Mouse (Mus musculus): Measurements from ENCODE around the gene Dbndd1. TPM values are rescaled to one million over a fixed set of nuclear protein-coding genes. Genes with fewer than 3 reads are reported as not detected.

The Dbndd1 gene
- polyA plus RNA-seq, 1 experiment from 2014 or later = 12.1 TPM

DNA sequence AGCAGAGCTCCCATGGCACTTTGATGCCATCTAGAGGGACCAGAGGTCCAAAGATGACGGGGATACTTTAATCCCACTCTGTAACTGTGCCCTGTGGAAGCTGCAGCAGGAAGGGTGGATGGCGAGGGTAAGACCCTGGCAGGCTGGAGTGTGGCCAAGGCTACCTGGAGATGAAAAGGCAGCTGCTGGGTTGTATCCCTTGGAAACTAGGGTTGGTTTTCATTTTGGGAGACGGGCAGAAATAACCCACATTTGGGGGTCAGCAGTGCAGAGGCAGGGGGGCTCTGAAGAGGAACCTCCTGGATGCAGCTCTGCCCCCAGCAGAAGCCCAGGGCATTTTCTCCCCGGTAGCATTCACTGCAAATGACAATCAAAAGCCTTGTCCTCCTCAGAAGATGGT is 10.0 kb downstream of the Dbndd1 start:
- Histone ChIP-seq H3K27ac (replicated peaks; ENCODE audit: low read depth, low read length) (no peak overlapping the region), H3K9ac (replicated peaks; ENCODE audit: low read length) (no peak overlapping the region), H3K4me1 (ENCODE audit: control insufficient read depth, insufficient read depth, low read length) (no peaks in the 10 kb centered on the region), H3K4me2 (ENCODE audit: low read depth, low read length) (no peak overlapping the region), H3K9me3 (replicated peaks; ENCODE audit: control insufficient read depth, low read length) (no peaks in the 10 kb centered on the region), H3K4me3 (ENCODE audit: low read depth, low read length) (no peak overlapping the region), H3K36me3 (replicated peaks; ENCODE audit: control insufficient read depth, insufficient read depth, low read depth, low read length) (peaks cover 21% of the 10 kb centered on the region), H3K27me3 (ENCODE audit: control insufficient read depth, insufficient read depth, low read length) (no peaks in the 10 kb centered on the region)
- 80% methylated on average over 4 of the region's 4 CpGs for WGBS
- no peak for DNase-seq (ENCODE audit: low spot score)
- ATAC-seq (replicated peaks; ENCODE audit: insufficient number of reproducible peaks, low FRiP score, low TSS enrichment, low read depth) = no peak

DNA sequence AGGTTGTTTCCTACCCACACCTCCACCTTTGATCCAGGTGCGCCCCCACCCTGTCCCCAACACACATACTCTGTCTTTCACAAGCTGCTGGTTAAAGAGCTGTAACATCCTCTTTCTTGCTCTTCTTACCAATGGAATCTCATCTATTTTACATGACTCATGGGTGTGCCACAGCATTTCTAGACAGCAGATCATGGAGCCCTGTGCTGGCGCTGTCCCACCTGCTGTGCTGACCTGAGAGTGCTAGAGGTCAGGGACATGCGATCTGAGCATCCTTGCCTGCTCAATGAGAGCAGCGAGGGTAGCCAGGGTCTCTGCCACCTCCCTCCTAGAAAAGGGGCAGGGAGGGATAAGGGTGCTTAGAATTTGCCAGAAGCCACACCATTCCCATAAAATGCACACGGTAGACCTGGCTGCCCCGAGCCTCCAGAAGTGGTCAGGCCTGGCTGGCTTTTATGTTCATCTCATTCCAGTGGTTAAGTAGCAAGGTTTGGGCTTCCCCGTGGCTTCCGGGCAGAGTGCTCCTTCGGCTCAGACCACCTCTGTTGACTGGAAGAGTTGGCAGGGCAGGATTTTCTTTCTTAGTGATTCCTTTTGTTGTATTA is 10.6 kb downstream of the Dbndd1 start:
- ATAC-seq (replicated peaks; ENCODE audit: insufficient number of reproducible peaks, low FRiP score, low TSS enrichment, low read depth) = no peak
- 89% methylated on average over 9 of the region's 9 CpGs for WGBS
- no peaks in the 10 kb centered on the region for H3K9me3 ChIP-seq (replicated peaks; ENCODE audit: control insufficient read depth, low read length)
- no peak for DNase-seq (ENCODE audit: low spot score)
- H3K36me3 ChIP-seq (replicated peaks; ENCODE audit: control insufficient read depth, insufficient read depth, low read depth, low read length) = peaks cover 21% of the 10 kb centered on the region
- no peak overlapping the region for H3K27ac ChIP-seq (replicated peaks; ENCODE audit: low read depth, low read length)
- H3K4me3 ChIP-seq (ENCODE audit: low read depth, low read length) = no peak overlapping the region
- no peak overlapping the region for H3K4me2 ChIP-seq (ENCODE audit: low read depth, low read length)
- H3K4me1 ChIP-seq (ENCODE audit: control insufficient read depth, insufficient read depth, low read length) = no peaks in the 10 kb centered on the region
- no peaks in the 10 kb centered on the region for H3K27me3 ChIP-seq (ENCODE audit: control insufficient read depth, insufficient read depth, low read length)
- H3K9ac ChIP-seq (replicated peaks; ENCODE audit: low read length) = no peak overlapping the region

DNA sequence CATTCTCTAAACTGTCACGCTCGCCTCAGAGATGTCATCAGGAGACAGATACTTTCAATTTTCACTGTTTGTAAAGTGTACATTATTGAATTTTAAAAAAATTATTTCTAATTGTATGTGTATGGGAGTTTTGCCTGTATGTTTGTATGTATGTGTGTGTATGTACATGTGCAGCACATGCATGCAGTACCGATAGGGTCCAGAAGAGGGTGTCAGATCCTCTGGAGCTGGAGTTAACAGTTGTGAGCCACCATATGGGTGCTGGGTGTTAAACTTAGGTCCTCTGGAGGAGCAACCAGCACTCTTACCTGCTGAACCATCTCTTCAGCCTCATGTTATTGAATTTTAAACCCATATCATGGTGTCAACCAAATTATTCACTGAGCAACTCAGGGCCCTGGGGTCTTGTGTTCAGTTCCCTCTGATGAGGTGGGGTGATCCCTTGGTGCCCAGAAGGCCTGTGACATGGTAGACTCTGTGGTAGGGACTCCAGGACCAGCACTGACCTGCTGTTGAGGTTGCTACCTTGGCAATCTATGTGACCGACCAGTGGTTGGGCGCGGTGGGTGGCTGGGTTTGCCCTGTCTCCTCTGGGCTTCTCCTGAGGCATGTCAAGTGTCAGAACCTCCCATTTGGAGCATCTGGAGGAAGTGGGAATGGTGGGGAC is 11.3 kb downstream of the Dbndd1 start:
- no peaks in the 10 kb centered on the region for H3K4me1 ChIP-seq (ENCODE audit: control insufficient read depth, insufficient read depth, low read length)
- no peaks in the 10 kb centered on the region for H3K9me3 ChIP-seq (replicated peaks; ENCODE audit: control insufficient read depth, low read length)
- H3K9ac ChIP-seq (replicated peaks; ENCODE audit: low read length) = no peak overlapping the region
- peaks cover 22% of the 10 kb centered on the region for H3K36me3 ChIP-seq (replicated peaks; ENCODE audit: control insufficient read depth, insufficient read depth, low read depth, low read length)
- H3K4me3 ChIP-seq (ENCODE audit: low read depth, low read length) = no peak overlapping the region
- ATAC-seq (replicated peaks; ENCODE audit: insufficient number of reproducible peaks, low FRiP score, low TSS enrichment, low read depth) (no peak), DNase-seq (ENCODE audit: low spot score) (no peak)
- no peak overlapping the region for H3K4me2 ChIP-seq (ENCODE audit: low read depth, low read length)
- no peaks in the 10 kb centered on the region for H3K27me3 ChIP-seq (ENCODE audit: control insufficient read depth, insufficient read depth, low read length)
- no peak overlapping the region for H3K27ac ChIP-seq (replicated peaks; ENCODE audit: low read depth, low read length)
- 96% methylated on average over 6 of the region's 6 CpGs for WGBS

DNA sequence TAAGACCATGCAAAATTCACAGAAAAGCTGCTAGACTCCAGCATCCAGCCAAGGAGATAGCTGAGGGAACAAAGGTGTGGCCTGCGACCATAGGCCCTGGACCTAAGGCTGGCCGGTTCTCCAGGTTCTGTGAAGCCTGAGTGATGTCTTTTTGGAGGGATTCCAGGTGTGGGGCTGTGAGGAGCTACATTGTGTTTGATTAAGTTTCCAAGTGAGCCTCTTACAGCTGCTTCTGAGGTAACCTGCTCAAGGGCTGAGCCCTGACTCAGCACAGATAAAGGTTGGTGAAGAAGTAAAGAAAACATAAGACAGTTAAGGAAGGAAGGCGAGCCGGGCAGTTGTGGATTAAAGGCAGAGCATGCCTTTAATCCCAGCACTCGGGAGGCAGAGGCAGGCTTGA is 13.1 kb downstream of the Dbndd1 start:
- peaks cover 27% of the 10 kb centered on the region for H3K36me3 ChIP-seq (replicated peaks; ENCODE audit: control insufficient read depth, insufficient read depth, low read depth, low read length)
- no peaks in the 10 kb centered on the region for H3K4me1 ChIP-seq (ENCODE audit: control insufficient read depth, insufficient read depth, low read length)
- no peak overlapping the region for H3K4me3 ChIP-seq (ENCODE audit: low read depth, low read length)
- H3K4me2 ChIP-seq (ENCODE audit: low read depth, low read length) = no peak overlapping the region
- no peaks in the 10 kb centered on the region for H3K27me3 ChIP-seq (ENCODE audit: control insufficient read depth, insufficient read depth, low read length)
- DNase-seq (ENCODE audit: low spot score) (no peak), ATAC-seq (replicated peaks; ENCODE audit: insufficient number of reproducible peaks, low FRiP score, low TSS enrichment, low read depth) (no peak)
- no peak overlapping the region for H3K27ac ChIP-seq (replicated peaks; ENCODE audit: low read depth, low read length)
- no peaks in the 10 kb centered on the region for H3K9me3 ChIP-seq (replicated peaks; ENCODE audit: control insufficient read depth, low read length)
- H3K9ac ChIP-seq (replicated peaks; ENCODE audit: low read length) = no peak overlapping the region
- 89% methylated on average over 5 of the region's 5 CpGs for WGBS

DNA sequence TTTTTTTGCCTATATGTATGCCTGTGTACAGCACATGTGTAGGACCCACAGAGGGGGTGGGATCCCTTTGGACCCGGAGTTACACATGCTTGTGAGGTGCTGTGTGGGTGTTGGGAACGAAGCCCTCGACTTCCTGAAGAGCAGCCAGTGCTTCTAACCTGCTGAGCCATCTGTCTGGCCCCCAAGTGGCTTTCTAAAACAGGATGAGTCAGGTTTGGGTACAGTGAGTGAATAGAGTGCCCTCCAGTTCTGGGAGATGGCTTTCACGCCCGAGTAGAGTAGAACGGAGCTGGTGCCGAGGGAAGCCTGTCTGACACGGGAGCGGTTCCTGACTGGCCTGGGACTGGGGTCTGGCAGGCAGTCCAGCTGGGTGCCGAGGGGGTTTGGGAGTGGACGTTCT is 15.7 kb downstream of the Dbndd1 start:
- Histone ChIP-seq H3K4me3 (ENCODE audit: low read depth, low read length) (no peak overlapping the region), H3K36me3 (replicated peaks; ENCODE audit: control insufficient read depth, insufficient read depth, low read depth, low read length) (peaks cover 27% of the 10 kb centered on the region), H3K27ac (replicated peaks; ENCODE audit: low read depth, low read length) (no peak overlapping the region), H3K4me2 (ENCODE audit: low read depth, low read length) (no peak overlapping the region), H3K9me3 (replicated peaks; ENCODE audit: control insufficient read depth, low read length) (no peaks in the 10 kb centered on the region), H3K27me3 (ENCODE audit: control insufficient read depth, insufficient read depth, low read length) (no peaks in the 10 kb centered on the region), H3K4me1 (ENCODE audit: control insufficient read depth, insufficient read depth, low read length) (no peaks in the 10 kb centered on the region), H3K9ac (replicated peaks; ENCODE audit: low read length) (no peak overlapping the region)
- ATAC-seq (replicated peaks; ENCODE audit: insufficient number of reproducible peaks, low FRiP score, low TSS enrichment, low read depth) (no peak), DNase-seq (ENCODE audit: low spot score) (no peak)
- WGBS = 92% methylated on average over 11 of the region's 11 CpGs

DNA sequence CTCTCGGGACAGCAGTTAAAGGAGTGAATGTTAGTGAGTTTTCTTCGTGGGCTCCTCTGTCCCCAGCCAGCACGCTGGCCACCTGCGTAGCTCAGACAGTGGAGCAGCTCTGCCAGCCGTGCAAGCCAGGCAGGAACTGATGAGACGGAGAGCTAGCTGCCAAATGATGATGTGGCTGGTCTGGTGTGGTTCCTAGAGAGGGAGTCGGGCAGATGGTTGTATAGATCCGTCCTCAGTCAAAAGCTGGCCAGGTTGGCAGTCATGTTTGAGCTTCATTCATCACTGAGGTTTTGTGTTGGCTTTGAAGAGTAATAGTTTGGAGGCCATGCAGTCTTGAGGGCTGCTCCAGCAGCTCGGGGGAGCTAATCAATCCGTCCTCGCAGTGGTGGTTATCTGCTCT is 16.3 kb downstream of the Dbndd1 start:
- Histone ChIP-seq H3K36me3 (replicated peaks; ENCODE audit: control insufficient read depth, insufficient read depth, low read depth, low read length) (peaks cover 32% of the 10 kb centered on the region), H3K4me3 (ENCODE audit: low read depth, low read length) (no peak overlapping the region)
- WGBS = 92% methylated on average over 11 of the region's 11 CpGs

DNA sequence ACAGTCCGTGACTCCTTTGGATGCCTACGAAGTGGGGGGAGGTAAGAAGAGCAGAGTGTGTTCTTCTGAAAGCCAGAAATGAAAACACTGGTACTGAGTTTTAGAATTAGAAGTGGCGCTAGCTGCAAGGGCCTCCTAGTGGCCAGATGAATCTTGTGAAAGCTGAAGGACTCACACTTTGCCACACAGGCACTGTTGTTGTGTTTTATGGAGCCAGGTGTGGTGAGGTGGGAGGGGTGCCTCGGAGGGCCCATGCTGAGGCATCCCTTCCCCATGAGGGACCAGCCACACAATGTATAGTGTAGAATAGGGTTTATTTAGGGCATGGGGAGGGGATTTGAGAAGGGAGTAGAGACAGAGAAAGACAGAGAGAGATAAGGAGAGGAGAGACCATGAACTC is 17.6 kb downstream of the Dbndd1 start:
- Histone ChIP-seq H3K27me3 (ENCODE audit: control insufficient read depth, insufficient read depth, low read length) (no peaks in the 10 kb centered on the region), H3K4me1 (ENCODE audit: control insufficient read depth, insufficient read depth, low read length) (no peaks in the 10 kb centered on the region), H3K27ac (replicated peaks; ENCODE audit: low read depth, low read length) (no peak overlapping the region), H3K9me3 (replicated peaks; ENCODE audit: control insufficient read depth, low read length) (no peaks in the 10 kb centered on the region), H3K36me3 (replicated peaks; ENCODE audit: control insufficient read depth, insufficient read depth, low read depth, low read length) (peaks cover 25% of the 10 kb centered on the region), H3K4me2 (ENCODE audit: low read depth, low read length) (no peak overlapping the region), H3K4me3 (ENCODE audit: low read depth, low read length) (no peak overlapping the region), H3K9ac (replicated peaks; ENCODE audit: low read length) (no peak overlapping the region)
- DNase-seq (ENCODE audit: low spot score) (no peak), ATAC-seq (replicated peaks; ENCODE audit: insufficient number of reproducible peaks, low FRiP score, low TSS enrichment, low read depth) (no peak)
- WGBS = 86% methylated on average over 4 of the region's 4 CpGs

More for the DNA sequence above, 16.3 kb downstream of the Dbndd1 start:
- Histone ChIP-seq H3K4me2 (ENCODE audit: low read depth, low read length) (no peak overlapping the region), H3K27ac (replicated peaks; ENCODE audit: low read depth, low read length) (no peak overlapping the region), H3K27me3 (ENCODE audit: control insufficient read depth, insufficient read depth, low read length) (no peaks in the 10 kb centered on the region), H3K9ac (replicated peaks; ENCODE audit: low read length) (no peak overlapping the region), H3K4me1 (ENCODE audit: control insufficient read depth, insufficient read depth, low read length) (no peaks in the 10 kb centered on the region), H3K9me3 (replicated peaks; ENCODE audit: control insufficient read depth, low read length) (no peaks in the 10 kb centered on the region)
- ATAC-seq (replicated peaks; ENCODE audit: insufficient number of reproducible peaks, low FRiP score, low TSS enrichment, low read depth) (no peak), DNase-seq (ENCODE audit: low spot score) (no peak)

DNA sequence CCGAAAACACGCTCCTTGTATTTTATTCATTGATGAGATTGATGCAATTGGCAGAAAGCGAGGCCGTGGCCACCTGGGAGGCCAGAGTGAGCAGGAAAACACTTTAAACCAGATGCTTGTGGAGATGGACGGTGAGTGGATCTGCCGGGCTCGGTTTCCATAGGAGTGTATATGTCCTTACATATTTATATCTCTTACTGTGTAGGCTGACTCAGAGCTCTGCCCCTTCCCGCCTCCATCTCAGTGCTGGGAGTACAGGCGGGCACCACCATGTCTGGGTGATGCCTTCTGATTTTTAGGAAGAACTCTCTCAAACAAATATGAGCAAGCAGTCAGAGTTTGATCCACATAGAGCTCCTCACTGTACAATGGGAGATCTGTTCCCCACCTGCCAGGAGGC is 22.4 kb downstream of the Dbndd1 start:
- H3K9ac ChIP-seq (replicated peaks; ENCODE audit: low read length) = no peak overlapping the region
- WGBS = 96% methylated on average over 9 of the region's 9 CpGs
- H3K9me3 ChIP-seq (replicated peaks; ENCODE audit: control insufficient read depth, low read length) = no peaks in the 10 kb centered on the region
- no peaks in the 10 kb centered on the region for H3K27me3 ChIP-seq (ENCODE audit: control insufficient read depth, insufficient read depth, low read length)
- ATAC-seq (replicated peaks; ENCODE audit: insufficient number of reproducible peaks, low FRiP score, low TSS enrichment, low read depth) (no peak), DNase-seq (ENCODE audit: low spot score) (no peak)
- no peaks in the 10 kb centered on the region for H3K4me1 ChIP-seq (ENCODE audit: control insufficient read depth, insufficient read depth, low read length)
- no peak overlapping the region for H3K27ac ChIP-seq (replicated peaks; ENCODE audit: low read depth, low read length)
- no peak overlapping the region for H3K4me3 ChIP-seq (ENCODE audit: low read depth, low read length)
- H3K36me3 ChIP-seq (replicated peaks; ENCODE audit: control insufficient read depth, insufficient read depth, low read depth, low read length) = peaks cover 12% of the 10 kb centered on the region
- no peak overlapping the region for H3K4me2 ChIP-seq (ENCODE audit: low read depth, low read length)
